Mouse (Mus musculus) megakaryocyte, adult 5-6 weeks (primary cell): ENCODE measurements around the gene Fam222b. TPM values are rescaled to one million over a fixed set of nuclear protein-coding genes. Genes with fewer than 3 reads are reported as not detected.
A peak's percentile ranks its signal among the peaks of the same experiment; 100 is the strongest.

Source experiments
- ATAC-seq: 2 replicates; pipeline ENCODE4 v1.8.0; 2016; ENCODE audit warnings: mild to moderate bottlenecking, inconsistent platforms; ENCODE audit not compliant: poor library complexity, severe bottlenecking
- total RNA-seq, 2 experiments: library from RNA; stranded (forward) in 1 of 2; stranded (reverse) in 1 of 2; fragments of 153-499, 151-499 nt in 1 of 2; fragments of 221-1000, 200-1000 nt in 1 of 2; gene quantifications; 2 replicates each; pipeline versions ENCODE4 v1.2.3 to v1.2.4; 2015 to 2017

Fam222b gene
- total RNA-seq, 2 experiments from 2014 or later: 9.1 to 24.0 TPM

- ATAC-seq: no peak
Observed at GRCm38 (mm10) chr11:78162504-78162903, 68.0 kb downstream of the Fam222b start.

GRCm38 (mm10) chr11:78163045-78163444, 68.6 kb downstream of the Fam222b start:
- ATAC-seq: no peak

GRCm38 (mm10) chr11:78163681-78164603, 69.5 kb downstream of the Fam222b start:
- no peak for ATAC-seq

- no peak for ATAC-seq
Observed at GRCm38 (mm10) chr11:78164604-78164923, 70.1 kb downstream of the Fam222b start.

GRCm38 (mm10) chr11:78164924-78165760, 70.7 kb downstream of the Fam222b start, which contains the start of gene Traf4:
Gene Traf4, minus strand, starts transcription at chr11:78165589.
- ATAC-seq: peak; percentile 81

- peak; percentile 30 for ATAC-seq
Observed at GRCm38 (mm10) chr11:78165761-78166109, 71.3 kb downstream of the Fam222b start.

- no peak for ATAC-seq
Observed at GRCm38 (mm10) chr11:78166161-78166560, 71.7 kb downstream of the Fam222b start.

GRCm38 (mm10) chr11:78166640-78167039, 72.2 kb downstream of the Fam222b start:
- no peak for ATAC-seq

- ATAC-seq: no peak
Observed at GRCm38 (mm10) chr11:78167257-78167959, 72.9 kb downstream of the Fam222b start.

GRCm38 (mm10) chr11:78168541-78169468, 74.3 kb downstream of the Fam222b start:
- peak; percentile 48 for ATAC-seq

GRCm38 (mm10) chr11:78170306-78170705, 75.8 kb downstream of the Fam222b start:
- no peak for ATAC-seq

GRCm38 (mm10) chr11:78171328-78171727, 76.9 kb downstream of the Fam222b start:
- ATAC-seq: no peak

GRCm38 (mm10) chr11:78172034-78172747, 77.7 kb downstream of the Fam222b start:
- ATAC-seq: no peak

GRCm38 (mm10) chr11:78172748-78173383, 78.4 kb downstream of the Fam222b start:
- ATAC-seq: no peak

- no peak for ATAC-seq
Observed at GRCm38 (mm10) chr11:78174506-78174905, 80.0 kb downstream of the Fam222b start.

GRCm38 (mm10) chr11:78175771-78176401, 81.4 kb downstream of the Fam222b start:
- ATAC-seq: no peak

GRCm38 (mm10) chr11:78176402-78176862, 82.0 kb downstream of the Fam222b start, which contains the start of the genes Nek8 and Tlcd1:
Gene Nek8, minus strand, starts transcription at chr11:78176675.
Gene Tlcd1, plus strand, starts transcription at chr11:78176711.
- ATAC-seq: peak; percentile 66

- ATAC-seq: no peak
Observed at GRCm38 (mm10) chr11:78176905-78177331, 82.5 kb downstream of the Fam222b start.
